Mouse (Mus musculus): ENCODE results near the gene Tm6sf2. TPM values are rescaled to one million over a fixed set of nuclear protein-coding genes. Genes with fewer than 3 reads are reported as not detected.
"Not testable (repeated sequence)": the region's sequence is repeated elsewhere in the genome, so short reads cannot be mapped to it uniquely, and the experiment has no call there.

Gene Tm6sf2
- polyA plus RNA-seq (2012; ENCODE audit: insufficient read depth, insufficient read length, missing spikeins): not detected in 2 replicates

DNA sequence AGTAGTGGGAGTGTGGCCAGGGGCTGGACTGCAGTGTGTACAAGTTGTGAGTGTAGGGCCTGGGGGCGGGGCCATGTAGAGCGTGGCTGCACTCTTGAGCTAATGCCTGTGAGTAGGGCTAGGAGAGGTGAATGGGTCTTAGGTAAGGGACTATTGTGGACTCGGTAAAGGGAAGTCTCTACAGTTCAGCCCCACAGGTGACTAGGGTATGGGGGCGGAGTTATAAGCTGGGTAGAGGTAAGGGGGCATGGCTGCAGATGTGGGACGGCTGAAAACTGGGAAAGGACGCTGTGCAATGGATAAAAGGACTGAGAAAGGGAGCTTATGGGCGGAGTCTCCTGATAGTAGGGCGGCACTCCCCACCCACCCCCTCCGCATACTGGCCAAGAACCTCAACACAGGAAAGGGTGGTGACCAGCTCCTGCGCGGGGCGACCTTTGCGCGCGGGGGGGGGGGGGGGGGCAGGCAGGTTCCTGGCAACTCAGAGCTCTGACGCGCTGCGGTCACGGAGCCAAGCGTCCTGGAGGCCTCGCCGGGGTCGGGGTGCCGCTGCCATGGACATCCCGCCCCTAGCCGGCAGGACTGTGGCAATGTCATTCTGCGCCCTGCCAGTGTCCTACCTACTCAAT lies at the start of gene Tm6sf2:
TSS of gene Tm6sf2 (plus strand) at position 484 of the 629 bp plus-strand sequence.
- TF ChIP-seq POLR2A (IDR thresholded peaks at IDR 0.05; ENCODE audit: borderline replicate concordance, low read depth, low read length) (no peak), CTCF (IDR thresholded peaks at IDR 0.05; ENCODE audit: low read depth, low read length) (no peak)
- no peaks in the 10 kb centered on the region for H3K4me1 ChIP-seq (ENCODE audit: control insufficient read depth, insufficient read depth, low read length)
- no peak within 1 kb of the TSS for H3K4me3 ChIP-seq (ENCODE audit: insufficient read depth, low read length)

DNA sequence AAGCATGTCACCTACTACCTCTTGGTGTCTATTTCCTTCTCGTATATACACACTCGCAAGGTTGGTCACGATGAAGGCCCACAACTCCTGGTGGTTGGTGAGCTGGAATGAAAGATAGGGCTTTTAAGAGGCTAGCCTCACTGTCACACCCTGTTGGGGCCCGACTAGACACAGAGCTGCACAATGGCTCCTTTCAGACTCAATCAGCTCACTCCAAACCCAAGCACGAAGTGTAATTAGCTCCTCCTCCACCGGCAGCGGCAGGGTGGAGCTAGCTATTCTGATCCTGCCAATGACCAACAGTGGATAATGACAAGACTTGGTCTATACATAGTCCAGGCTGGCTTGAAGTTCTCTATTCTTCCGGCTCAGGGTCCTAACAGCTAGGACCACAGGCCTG lies 49.1 kb upstream of the Tm6sf2 start:
- Histone ChIP-seq H3K4me3 (ENCODE audit: insufficient read depth, low read length) (no peak overlapping the region), H3K4me1 (ENCODE audit: control insufficient read depth, insufficient read depth, low read length) (no peaks in the 10 kb centered on the region), H3K27ac (ENCODE audit: insufficient read depth, low read depth, low read length) (no peak overlapping the region)
- TF ChIP-seq POLR2A (IDR thresholded peaks at IDR 0.05; ENCODE audit: borderline replicate concordance, low read depth, low read length) (no peak), CTCF (IDR thresholded peaks at IDR 0.05; ENCODE audit: low read depth, low read length) (no peak)

More for the DNA sequence above, at the start of gene Tm6sf2:
- H3K27ac ChIP-seq (ENCODE audit: insufficient read depth, low read depth, low read length): no peak within 1 kb of the TSS

DNA sequence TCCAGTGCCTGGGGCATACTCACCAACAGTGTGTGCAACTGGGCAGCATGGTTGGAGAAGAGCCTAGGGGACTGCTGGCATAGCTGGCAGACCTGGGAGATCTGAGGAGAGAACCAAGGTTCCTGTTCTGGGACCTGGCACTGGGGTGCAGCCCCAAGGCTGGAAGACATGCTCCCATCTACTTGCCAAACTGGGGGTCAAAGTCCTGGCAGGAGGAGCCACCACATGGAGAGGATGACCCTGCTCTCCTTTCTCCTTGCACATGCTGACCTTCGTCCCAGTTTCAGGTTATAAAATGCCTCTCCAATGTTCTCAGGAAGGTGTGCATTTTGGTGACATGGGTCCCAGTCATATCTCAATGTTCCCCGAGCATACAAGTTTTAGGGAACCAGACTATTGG lies 46.6 kb upstream of the Tm6sf2 start:
- no peaks in the 10 kb centered on the region for H3K4me1 ChIP-seq (ENCODE audit: control insufficient read depth, insufficient read depth, low read length)
- TF ChIP-seq POLR2A (IDR thresholded peaks at IDR 0.05; ENCODE audit: borderline replicate concordance, low read depth, low read length) (no peak), CTCF (IDR thresholded peaks at IDR 0.05; ENCODE audit: low read depth, low read length) (no peak)
- H3K4me3 ChIP-seq (ENCODE audit: insufficient read depth, low read length): no peak overlapping the region
- H3K27ac ChIP-seq (ENCODE audit: insufficient read depth, low read depth, low read length): no peak overlapping the region

DNA sequence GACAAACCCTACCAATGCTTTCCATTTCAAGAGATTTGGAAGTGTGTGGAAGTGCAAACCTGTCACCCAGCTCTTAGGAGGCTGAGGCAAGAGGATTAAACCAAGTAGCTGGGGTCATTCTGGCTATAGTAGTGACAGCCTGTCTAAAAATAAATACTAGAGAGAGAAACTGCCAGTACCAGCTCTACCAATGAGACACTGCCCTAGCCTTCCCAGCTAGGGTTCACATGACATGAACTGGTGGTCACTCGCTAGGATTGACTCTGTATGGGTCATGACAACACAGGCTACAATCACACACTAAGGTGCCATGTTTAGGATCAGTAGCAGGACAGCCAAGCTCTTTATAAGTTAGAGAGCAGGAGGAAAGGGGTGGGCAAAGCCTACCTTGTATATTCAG lies 42.5 kb upstream of the Tm6sf2 start:
- TF ChIP-seq CTCF (IDR thresholded peaks at IDR 0.05; ENCODE audit: low read depth, low read length): no peak
- no peak for TF ChIP-seq POLR2A (IDR thresholded peaks at IDR 0.05; ENCODE audit: borderline replicate concordance, low read depth, low read length)
- no peak overlapping the region for H3K4me3 ChIP-seq (ENCODE audit: insufficient read depth, low read length)
- no peak overlapping the region for H3K27ac ChIP-seq (ENCODE audit: insufficient read depth, low read depth, low read length)
- peaks cover 9% of the 10 kb centered on the region; the same call in 1 of the 2 replicates for H3K4me1 ChIP-seq (ENCODE audit: control insufficient read depth, insufficient read depth, low read length)

DNA sequence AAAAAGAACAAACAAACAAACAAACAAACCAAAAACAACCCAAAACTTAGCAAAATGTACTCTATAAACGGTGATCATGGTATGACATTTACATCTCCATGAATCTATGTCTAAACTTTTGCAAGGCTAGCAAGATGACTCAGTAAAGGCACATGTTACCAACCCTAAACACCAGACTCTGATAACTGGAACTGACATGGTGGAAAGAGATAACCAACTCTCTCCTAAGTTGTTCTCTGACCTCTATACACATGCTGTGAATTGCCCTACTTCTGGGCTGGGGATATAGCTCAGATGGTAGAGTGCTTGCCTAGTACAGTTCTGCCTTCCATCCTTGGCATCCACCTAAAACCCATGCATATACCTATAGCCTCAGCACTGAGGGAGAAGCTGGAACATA lies 34.7 kb upstream of the Tm6sf2 start:
- no peak overlapping the region for H3K4me3 ChIP-seq (ENCODE audit: insufficient read depth, low read length)
- peaks cover 27% of the 10 kb centered on the region for H3K4me1 ChIP-seq (ENCODE audit: control insufficient read depth, insufficient read depth, low read length)
- TF ChIP-seq CTCF (IDR thresholded peaks at IDR 0.05; ENCODE audit: low read depth, low read length) (no peak), POLR2A (IDR thresholded peaks at IDR 0.05; ENCODE audit: borderline replicate concordance, low read depth, low read length) (no peak)
- no peak overlapping the region for H3K27ac ChIP-seq (ENCODE audit: insufficient read depth, low read depth, low read length)

DNA sequence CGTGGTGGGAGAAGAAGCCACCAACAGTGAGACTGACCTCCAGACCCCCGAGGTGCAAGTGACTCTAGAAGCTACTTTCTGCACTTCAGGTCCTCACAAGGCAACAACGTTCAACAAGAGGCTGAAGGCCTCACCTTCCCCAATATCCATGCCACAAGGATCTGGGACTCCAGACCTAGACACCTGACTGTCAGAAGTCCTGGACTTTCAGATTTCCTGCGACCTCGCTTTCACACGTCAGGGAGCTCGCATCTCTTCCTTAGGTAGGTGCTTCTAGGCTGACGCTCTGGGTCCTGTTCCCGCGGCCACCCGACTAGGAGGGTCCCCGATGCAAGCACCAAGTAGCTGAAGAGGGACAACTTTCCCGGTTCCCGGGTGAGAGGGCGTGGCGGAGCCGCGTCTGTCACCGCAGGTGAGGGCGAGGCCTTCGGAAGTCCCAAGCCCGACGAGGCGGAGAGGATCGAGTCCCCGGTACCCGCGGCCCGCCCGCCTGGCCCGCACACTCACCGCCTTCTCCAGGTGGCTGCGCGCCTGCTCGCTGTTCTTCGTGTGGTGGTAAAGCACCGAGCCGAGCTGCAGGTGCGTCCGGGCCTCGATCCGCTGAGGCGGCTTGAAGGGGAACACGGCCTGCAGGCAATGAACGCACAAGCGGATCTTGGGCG lies 30.7 kb upstream of the Tm6sf2 start:
- H3K27ac ChIP-seq (ENCODE audit: insufficient read depth, low read depth, low read length): peak overlapping the region; percentile 39
- peak overlapping the region; percentile 96 for H3K4me3 ChIP-seq (ENCODE audit: insufficient read depth, low read length)
- peaks cover 23% of the 10 kb centered on the region for H3K4me1 ChIP-seq (ENCODE audit: control insufficient read depth, insufficient read depth, low read length)
- TF ChIP-seq CTCF (IDR thresholded peaks at IDR 0.05; ENCODE audit: low read depth, low read length): no peak
- TF ChIP-seq POLR2A (IDR thresholded peaks at IDR 0.05; ENCODE audit: borderline replicate concordance, low read depth, low read length): no peak

DNA sequence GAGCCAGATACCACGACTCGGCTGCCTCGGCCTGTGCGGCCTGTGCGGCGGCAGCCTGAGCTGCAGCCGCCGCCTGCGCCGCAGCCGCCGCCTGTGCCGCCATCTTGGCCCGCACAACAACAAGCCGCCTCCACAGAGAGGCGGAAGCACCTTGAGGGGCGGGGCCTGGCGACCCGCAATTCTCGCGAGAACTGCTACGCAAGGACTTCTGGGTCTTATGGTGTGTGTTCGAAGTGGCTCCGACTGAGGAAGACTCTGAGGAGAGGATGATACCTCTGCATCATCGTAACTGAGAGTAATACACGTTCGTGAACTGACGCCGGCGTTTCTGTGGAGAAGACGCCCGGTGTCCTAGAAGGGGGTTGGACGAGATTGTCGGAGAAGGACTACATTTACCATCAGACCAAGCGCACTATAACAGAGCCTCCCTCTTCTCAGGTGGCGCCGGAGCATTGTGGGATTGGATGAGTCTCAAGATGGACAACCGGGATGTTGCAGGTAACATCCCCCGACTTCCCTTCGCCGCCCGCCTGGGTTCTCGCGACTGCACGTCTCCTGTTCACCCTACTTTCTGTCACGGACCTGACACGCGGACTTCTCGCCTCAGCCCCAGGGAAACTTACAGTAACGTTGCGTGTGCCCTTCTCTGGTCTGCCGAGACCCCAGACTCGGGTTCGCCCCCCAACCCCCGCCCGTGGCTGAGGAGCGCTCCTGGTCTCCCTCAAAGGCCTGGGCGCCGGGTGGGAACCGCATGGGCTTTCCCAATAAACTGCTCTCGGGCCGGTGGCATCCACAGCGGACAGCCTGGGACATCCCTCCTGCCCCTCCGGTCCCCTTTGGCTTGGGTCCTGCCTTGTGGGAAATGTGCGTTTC lies 29.9 kb upstream of the Tm6sf2 start, which contains the start of the genes Mau2 and Sugp1:
TSS of gene Mau2 (minus strand) at position 152 of the 873 bp plus-strand sequence.
TSS of gene Sugp1 (plus strand) at position 231 of the 873 bp plus-strand sequence.
- Histone ChIP-seq H3K27ac (ENCODE audit: insufficient read depth, low read depth, low read length) (peak within 1 kb of the TSS; percentile 83), H3K4me1 (ENCODE audit: control insufficient read depth, insufficient read depth, low read length) (peaks cover 20% of the 10 kb centered on the region), H3K4me3 (ENCODE audit: insufficient read depth, low read length) (peak within 1 kb of the TSS; percentile 96)
- TF ChIP-seq POLR2A (IDR thresholded peaks at IDR 0.05; ENCODE audit: borderline replicate concordance, low read depth, low read length): no peak; the same call in 1 of the 2 replicates
- peak; percentile 8; the same call in 1 of the 2 replicates for TF ChIP-seq CTCF (IDR thresholded peaks at IDR 0.05; ENCODE audit: low read depth, low read length)

DNA sequence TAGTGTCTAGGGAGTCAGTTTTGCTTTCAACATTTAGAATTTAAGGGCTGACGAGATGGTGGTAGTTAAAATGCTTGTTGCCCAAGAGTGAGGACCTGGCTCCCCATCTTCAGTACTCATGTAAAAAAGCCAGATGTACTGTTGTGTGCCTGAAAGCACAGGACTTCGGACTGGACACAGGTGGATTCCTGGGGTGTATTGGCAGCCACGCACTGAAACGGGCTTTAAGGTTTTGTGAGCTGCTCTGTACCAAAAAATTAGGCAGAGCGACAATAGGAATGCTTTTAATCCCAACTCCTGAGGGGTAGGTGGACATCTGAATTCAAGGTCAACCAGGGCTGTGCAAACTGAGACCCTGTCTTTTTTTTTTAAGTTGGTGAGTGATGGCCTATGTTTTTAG lies 28.7 kb upstream of the Tm6sf2 start:
- H3K4me1 ChIP-seq (ENCODE audit: control insufficient read depth, insufficient read depth, low read length): peaks cover 18% of the 10 kb centered on the region
- no peak overlapping the region for H3K27ac ChIP-seq (ENCODE audit: insufficient read depth, low read depth, low read length)
- TF ChIP-seq POLR2A (IDR thresholded peaks at IDR 0.05; ENCODE audit: borderline replicate concordance, low read depth, low read length) (no peak), CTCF (IDR thresholded peaks at IDR 0.05; ENCODE audit: low read depth, low read length) (no peak)
- peak overlapping the region; percentile 96; the same call in 1 of the 2 replicates for H3K4me3 ChIP-seq (ENCODE audit: insufficient read depth, low read length)

DNA sequence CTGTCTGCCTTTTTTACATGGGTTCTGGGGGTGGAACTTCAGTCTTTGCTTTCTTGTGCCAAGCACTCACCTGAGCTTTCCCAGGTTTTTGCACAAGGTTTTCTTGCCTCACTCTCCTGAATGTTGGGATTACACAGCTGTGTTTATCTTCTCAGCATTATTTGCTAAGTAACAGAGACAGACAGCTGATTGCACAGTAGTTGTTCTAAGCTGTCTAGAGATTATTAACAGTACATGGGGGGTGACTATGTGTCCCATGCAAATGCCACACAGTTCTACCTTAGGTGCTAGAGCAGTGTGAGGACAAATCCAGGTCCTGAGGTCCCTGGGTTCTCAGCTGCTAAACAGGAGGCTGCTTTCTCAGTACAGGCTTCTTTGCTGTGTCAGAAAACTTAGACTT lies 23.1 kb upstream of the Tm6sf2 start:
- Histone ChIP-seq H3K4me1 (ENCODE audit: control insufficient read depth, insufficient read depth, low read length) (no peaks in the 10 kb centered on the region), H3K4me3 (ENCODE audit: insufficient read depth, low read length) (no peak overlapping the region), H3K27ac (ENCODE audit: insufficient read depth, low read depth, low read length) (no peak overlapping the region)
- no peak for TF ChIP-seq POLR2A (IDR thresholded peaks at IDR 0.05; ENCODE audit: borderline replicate concordance, low read depth, low read length)
- no peak for TF ChIP-seq CTCF (IDR thresholded peaks at IDR 0.05; ENCODE audit: low read depth, low read length)

DNA sequence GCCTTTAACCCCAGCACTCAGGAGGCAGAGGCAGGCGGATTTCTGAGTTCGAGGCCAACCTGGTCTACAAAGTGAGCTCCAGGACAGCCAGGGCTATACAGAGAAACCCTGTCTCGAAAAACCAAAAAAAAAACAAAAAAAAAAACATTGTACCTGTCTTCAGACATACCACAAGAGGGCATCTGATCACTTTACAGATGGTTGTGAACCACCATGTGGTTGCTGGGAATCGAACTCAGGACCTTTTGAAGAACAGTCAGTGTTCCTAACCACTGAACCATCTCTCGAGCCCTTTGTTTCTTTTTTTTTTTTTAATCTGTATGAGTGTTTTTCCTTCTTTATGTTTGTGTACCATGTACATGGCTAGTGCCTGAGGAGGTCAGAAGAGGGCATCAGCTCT lies 22.3 kb upstream of the Tm6sf2 start:
- not testable (repeated sequence) for H3K4me3 ChIP-seq (ENCODE audit: insufficient read depth, low read length); H3K27ac ChIP-seq (ENCODE audit: insufficient read depth, low read depth, low read length); H3K4me1 ChIP-seq (ENCODE audit: control insufficient read depth, insufficient read depth, low read length)
